Mouse (Mus musculus) brain, embryonic 14.5 days (tissue): Measurements from ENCODE around the gene Creb5.

ENCODE experiments used
- CTCF ChIP-seq: fragments of 200-500 bp; IDR thresholded peaks from 2 replicates; pipeline ENCODE4 v1.5.1; 2012; ENCODE audit warnings: inconsistent platforms, mild to moderate bottlenecking, moderate library complexity, borderline replicate concordance; ENCODE audit not compliant: insufficient read depth, insufficient read length; ENCODE audit errors: extremely low read depth
- POLR2A ChIP-seq: fragments of 200-500 bp; IDR thresholded peaks from 2 replicates; pipeline ENCODE4 v1.6.1; 2012; ENCODE audit warnings: mild to moderate bottlenecking, inconsistent platforms, borderline replicate concordance; ENCODE audit not compliant: poor library complexity, insufficient read depth, insufficient read length, severe bottlenecking; ENCODE audit errors: extremely low read depth

DNA sequence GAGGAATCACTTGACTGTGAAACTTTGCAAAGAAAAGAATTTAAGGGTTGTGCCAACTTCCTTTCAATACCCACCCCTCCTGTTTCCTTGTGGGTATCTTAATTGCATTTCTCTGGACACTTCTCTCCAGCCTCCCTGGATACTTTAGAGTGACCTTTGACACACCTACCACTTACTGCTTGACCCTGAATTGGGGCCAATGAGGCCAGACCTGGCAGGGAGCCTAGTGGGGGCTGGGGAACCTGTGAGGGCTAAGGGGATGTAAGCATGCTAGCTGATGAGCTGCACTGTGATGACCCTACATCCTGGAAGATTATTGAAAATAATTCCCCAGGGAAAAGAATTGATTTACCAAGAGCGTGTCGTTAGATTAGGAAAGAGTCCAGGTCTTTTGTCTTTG lies 17.1 kb downstream of the Creb5 start:
- no peak for TF ChIP-seq CTCF
- no peak for TF ChIP-seq POLR2A
